Mouse (Mus musculus) spleen, postnatal 10 days (tissue): ENCODE measurements around the gene Hist1h3f.
"Not testable (repeated sequence)": the region's sequence is repeated elsewhere in the genome, so short reads cannot be mapped to it uniquely, and the experiment has no call there.

Source experiments
- DNase-seq, 2 experiments: peaks; one replicate each; pipeline ENCODE4 v3.0.0; 2021 to 2022; ENCODE audit warnings: low spot score in 2 of 2

The Hist1h3f gene

GRCm38 (mm10) chr13:23582219-23583056 is 38.6 kb downstream of the Hist1h3f start:
- DNase-seq, result peak; percentile 28 to 40

GRCm38 (mm10) chr13:23583387-23584068 is 39.7 kb downstream of the Hist1h3f start:
- DNase-seq, result peak; percentile 38 to 44

GRCm38 (mm10) chr13:23584331-23584730 is 40.5 kb downstream of the Hist1h3f start:
- DNase-seq, result peak in 1 of 2 experiments; percentile 37

- peak; percentile 78 to 86 for DNase-seq
Measured at GRCm38 (mm10) chr13:23585029-23585441, 41.2 kb downstream of the Hist1h3f start.

GRCm38 (mm10) chr13:23585442-23586098 is 41.7 kb downstream of the Hist1h3f start:
- peak; percentile 79 to 86 for DNase-seq

- DNase-seq, result peak; percentile 35 to 61
Measured at GRCm38 (mm10) chr13:23586099-23586939, 42.5 kb downstream of the Hist1h3f start.

- DNase-seq, result no peak
Measured at GRCm38 (mm10) chr13:23586940-23587225, 43.0 kb downstream of the Hist1h3f start.

GRCm38 (mm10) chr13:23591206-23591605 is 47.4 kb downstream of the Hist1h3f start:
- no peak for DNase-seq

- DNase-seq, result not testable (repeated sequence)
Measured at GRCm38 (mm10) chr13:23591886-23592285, 48.0 kb downstream of the Hist1h3f start.

- DNase-seq, result no peak
Measured at GRCm38 (mm10) chr13:23592614-23593013, 48.8 kb downstream of the Hist1h3f start.

GRCm38 (mm10) chr13:23593051-23593770 is 49.4 kb downstream of the Hist1h3f start:
- no peak for DNase-seq
